Mouse (Mus musculus) liver, embryonic 12.5 days (tissue): ENCODE measurements around the gene Rgs14. TPM values are rescaled to one million over a fixed set of nuclear protein-coding genes. Genes with fewer than 3 reads are reported as not detected.

ENCODE experiments used
- ATAC-seq: fragments of 200-750 bp; cut with Nextera tagmentation; 2 replicates; pipeline ENCODE4 v1.8.0; 2017; ENCODE audit warnings: moderate number of reproducible peaks, mild to moderate bottlenecking, moderate library complexity
- H3K27ac ChIP-seq: fragments of 300-500 bp; sonication (generic); 2 replicates; pipeline ENCODE4 v1.5.1; 2016; ENCODE audit warnings: mild to moderate bottlenecking
- H3K27me3 ChIP-seq: fragments of 300-500 bp; sonication (generic); replicated peaks from 2 replicates; pipeline ENCODE4 v1.6.1; 2016; ENCODE audit warnings: mild to moderate bottlenecking, moderate library complexity
- H3K36me3 ChIP-seq: fragments of 300-500 bp; sonication (generic); 2 replicates; pipeline ENCODE4 v1.6.1; 2016; ENCODE audit warnings: mild to moderate bottlenecking, moderate library complexity
- H3K4me1 ChIP-seq: fragments of 300-500 bp; sonication (generic); 2 replicates; pipeline ENCODE4 v1.6.1; 2016
- H3K4me2 ChIP-seq: fragments of 300-500 bp; sonication (generic); 2 replicates; pipeline ENCODE4 v1.6.1; 2016; ENCODE audit warnings: mild to moderate bottlenecking, moderate library complexity
- H3K4me3 ChIP-seq: fragments of 300-500 bp; sonication (generic); 2 replicates; pipeline ENCODE4 v1.5.1; 2016; ENCODE audit warnings: mild to moderate bottlenecking, moderate library complexity
- H3K9ac ChIP-seq: fragments of 300-500 bp; sonication (generic); 2 replicates; pipeline ENCODE4 v1.6.1; 2016; ENCODE audit warnings: mild to moderate bottlenecking, moderate library complexity
- H3K9me3 ChIP-seq: fragments of 300-500 bp; sonication (generic); replicated peaks from 2 replicates; pipeline ENCODE4 v1.6.1; 2016; ENCODE audit warnings: mild to moderate bottlenecking, moderate library complexity
- WGBS: fragments of 180-500 bp; shearing (Covaris S2); methylation state at CpG from one replicate; pipeline ENCODE4 v1.1.7; 2016; ENCODE audit not compliant: insufficient replicate concordance; 5-methylcytosine and 5-hydroxymethylcytosine counted together
- polyA plus RNA-seq: library from polyadenylated mRNA; unstranded; fragments of >200 nt; fragmentation: Nextera tagmentation; extraction: Ambion mirVana; gene quantifications from 2 replicates; pipeline ENCODE4 v1.2.1, GENCODE M21; 2016

The Rgs14 gene
- polyA plus RNA-seq, 1 experiment from 2014 or later, result 1.9 TPM

DNA sequence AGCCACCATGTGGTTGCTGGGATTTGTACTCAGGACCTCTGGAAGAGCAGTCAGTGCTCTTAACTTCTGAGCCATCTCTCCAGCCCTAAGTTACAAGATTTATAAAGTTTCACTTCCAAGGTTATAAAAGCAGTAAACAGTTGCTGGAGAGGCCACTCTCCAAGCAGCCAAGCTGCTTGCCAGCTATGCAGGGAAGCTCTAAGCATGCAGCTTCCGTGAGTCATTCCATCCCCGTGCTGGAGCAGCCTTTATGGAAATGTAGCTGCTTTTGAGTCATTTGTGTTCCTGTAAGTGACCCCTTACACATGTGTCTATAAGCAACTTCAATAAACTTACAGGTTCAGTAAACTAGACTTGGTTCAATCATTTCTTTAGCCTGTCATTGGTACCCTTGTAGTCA lies 61.0 kb downstream of the Rgs14 start:
- peaks cover 12% of the 10 kb centered on the region; the same call in 1 of the 2 replicates for H3K27me3 ChIP-seq
- H3K9ac ChIP-seq, result no peak overlapping the region
- ATAC-seq, result no peak
- 0 out of 2 replicates have a peak, but pooled peaks cover 5% of the 10 kb centered on the region for H3K4me1 ChIP-seq
- no peak overlapping the region for H3K4me2 ChIP-seq
- no peaks in the 10 kb centered on the region for H3K9me3 ChIP-seq
- H3K36me3 ChIP-seq, result no peaks in the 10 kb centered on the region
- H3K4me3 ChIP-seq, result no peak overlapping the region
- 65% methylated on average over 2 of the region's 2 CpGs for WGBS
- H3K27ac ChIP-seq, result no peak overlapping the region

DNA sequence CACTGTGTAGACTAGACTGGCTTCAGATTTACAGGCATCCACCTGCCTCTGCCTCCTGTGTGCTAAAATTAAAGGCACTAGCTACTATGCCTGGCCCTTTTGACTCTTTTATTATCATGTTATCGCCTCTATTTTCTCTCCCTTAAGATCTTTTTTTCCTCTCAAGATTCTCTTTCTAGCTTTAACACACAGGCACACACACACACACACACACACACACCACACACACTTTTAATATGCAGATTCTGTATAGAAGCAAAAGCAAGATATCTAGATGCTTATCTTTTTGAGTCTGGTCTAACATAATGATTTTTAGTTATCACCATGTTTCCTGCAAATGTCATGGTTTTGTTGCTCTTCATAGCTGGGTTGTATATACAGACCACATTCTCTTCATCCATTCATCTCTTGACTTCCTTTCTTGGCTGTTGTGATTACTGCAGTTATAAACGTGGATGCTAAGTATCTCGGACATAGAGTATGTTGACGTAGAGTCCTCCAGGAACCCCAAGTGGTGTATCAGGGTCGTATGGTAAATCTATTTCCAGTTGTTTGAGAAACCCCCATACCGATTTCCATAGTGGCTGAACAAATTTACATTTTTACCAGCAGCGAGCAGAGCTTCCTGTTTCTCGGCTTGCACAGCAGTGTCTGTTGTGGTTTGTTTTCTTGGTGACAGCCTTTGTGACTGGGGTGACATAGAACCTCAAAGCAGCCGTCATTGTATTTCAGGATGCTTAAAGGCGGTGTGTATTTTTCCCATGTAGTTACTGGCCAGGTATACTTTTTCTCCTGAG lies 62.6 kb downstream of the Rgs14 start:
- H3K4me2 ChIP-seq, result no peak overlapping the region
- WGBS, result 30% methylated on average over 10 of the region's 10 CpGs
- H3K9me3 ChIP-seq, result no peaks in the 10 kb centered on the region
- peaks cover 6% of the 10 kb centered on the region; the same call in 1 of the 2 replicates for H3K27me3 ChIP-seq
- no peak overlapping the region for H3K4me3 ChIP-seq
- H3K9ac ChIP-seq, result no peak overlapping the region
- no peak for ATAC-seq
- H3K27ac ChIP-seq, result no peak overlapping the region
- H3K36me3 ChIP-seq, result no peaks in the 10 kb centered on the region
- H3K4me1 ChIP-seq, result 0 out of 2 replicates have a peak, but pooled peaks cover 5% of the 10 kb centered on the region

Other genes with a start within 250 kb of the Rgs14 start
- gene Gm17617, start 236.2 kb upstream of the Rgs14 start, polyA plus RNA-seq, result not detected in 2 replicates
- 5.0 and 5.7 TPM in 2 replicates for gene Fgfr4, start 217.1 kb upstream of the Rgs14 start, polyA plus RNA-seq
- gene Nsd1, start 159.9 kb upstream of the Rgs14 start, polyA plus RNA-seq, result 27.1 and 27.5 TPM in 2 replicates
- gene Prelid1, start 49.2 kb upstream of the Rgs14 start, polyA plus RNA-seq, result 290 and 318 TPM in 2 replicates
- gene Rab24, start 47.8 kb upstream of the Rgs14 start, polyA plus RNA-seq, result 57.6 and 64.1 TPM in 2 replicates
- gene Mxd3, start 39.9 kb upstream of the Rgs14 start, polyA plus RNA-seq, result 18.5 and 19.7 TPM in 2 replicates
- gene Lman2, start 6.9 kb upstream of the Rgs14 start, polyA plus RNA-seq, result 85.4 and 87.9 TPM in 2 replicates
- not detected in 2 replicates for gene Slc34a1, start 28.5 kb downstream of the Rgs14 start, polyA plus RNA-seq
- gene Pfn3, start 45.5 kb downstream of the Rgs14 start, polyA plus RNA-seq, result not detected in 2 replicates
- gene F12, start 57.1 kb downstream of the Rgs14 start, polyA plus RNA-seq, result 55.9 and 57.0 TPM in 2 replicates
- 44.1 and 44.6 TPM in 2 replicates for gene Grk6, start 75.3 kb downstream of the Rgs14 start, polyA plus RNA-seq
- gene Prr7, start 94.5 kb downstream of the Rgs14 start, polyA plus RNA-seq, result not detected in 2 replicates
- gene Dbn1, start 118.4 kb downstream of the Rgs14 start, polyA plus RNA-seq, result 24.2 and 27.0 TPM in 2 replicates
- 44.3 and 45.2 TPM in 2 replicates for gene Pdlim7, start 143.9 kb downstream of the Rgs14 start, polyA plus RNA-seq
- gene Dok3, start 159.6 kb downstream of the Rgs14 start, polyA plus RNA-seq, result 3.4 and 4.4 TPM in 2 replicates
- gene Ddx41, start 166.9 kb downstream of the Rgs14 start, polyA plus RNA-seq, result 40.2 and 42.0 TPM in 2 replicates
- 15.9 and 17.5 TPM in 2 replicates for gene Fam193b, start 201.4 kb downstream of the Rgs14 start, polyA plus RNA-seq
- 73.8 and 75.8 TPM in 2 replicates for gene Tmed9, start 204.0 kb downstream of the Rgs14 start, polyA plus RNA-seq
- gene B4galt7, start 230.2 kb downstream of the Rgs14 start, polyA plus RNA-seq, result 10.6 and 11.3 TPM in 2 replicates